Mouse (Mus musculus) megakaryocyte, embryonic 14.5 days (primary cell): ENCODE results near the gene Ppp1r8.

Experiments used
- FLI1 ChIP-seq: IDR thresholded peaks from 2 replicates; pipeline ENCODE4 v1.6.1; 2012; ENCODE audit warnings: low read length, inconsistent platforms, mixed read lengths
- GATA1 ChIP-seq: IDR thresholded peaks from 3 replicates; pipeline ENCODE4 v1.6.1; 2012; ENCODE audit warnings: mixed read lengths, low read length, inconsistent platforms, borderline replicate concordance

DNA sequence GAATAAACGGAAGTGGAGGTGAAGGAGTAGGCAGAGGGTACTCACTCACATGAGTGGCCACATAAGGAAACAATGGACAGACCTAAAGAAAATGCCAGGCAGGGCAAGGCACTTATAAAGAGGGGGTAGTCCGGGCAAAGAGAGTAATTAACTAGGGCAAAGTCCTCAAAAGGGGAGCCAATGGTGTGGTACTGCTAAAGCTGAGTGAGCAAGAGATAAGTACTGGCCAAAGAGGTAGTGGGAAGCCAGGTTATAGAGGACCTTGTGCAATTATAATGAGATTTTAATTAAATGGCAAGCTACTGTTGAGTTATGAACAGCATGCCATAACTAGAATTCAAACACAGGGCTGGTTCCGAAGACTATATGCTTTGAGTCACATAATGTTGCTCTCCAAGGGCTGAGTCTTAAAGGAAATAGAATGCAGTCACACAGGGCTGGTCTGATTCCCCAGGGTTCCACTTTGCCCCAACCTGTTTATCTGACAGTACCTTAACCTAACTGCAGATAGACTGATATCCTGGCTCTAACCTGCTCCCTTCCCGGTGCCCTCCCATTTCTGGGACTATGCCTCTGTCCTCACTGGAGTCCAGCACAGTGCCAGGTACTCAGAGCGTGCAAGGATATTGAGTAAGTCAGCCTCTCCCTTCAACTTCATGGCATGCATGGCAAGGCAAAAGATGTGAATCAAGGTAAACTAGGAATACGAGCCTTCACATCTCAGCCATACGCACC, 31.6 kb upstream of the Ppp1r8 start:
- TF ChIP-seq GATA1 (no peak), FLI1 (no peak)
